Mouse (Mus musculus) testis, adult 2 months (tissue): ENCODE results near the gene Hlx. TPM values are rescaled to one million over a fixed set of nuclear protein-coding genes. Genes with fewer than 3 reads are reported as not detected.
A peak's percentile ranks its signal among the peaks of the same experiment; 100 is the strongest.

ENCODE experiments used
- H3K27ac ChIP-seq: fragments of 200-500 bp; 2 replicates; pipeline ENCODE4 v1.5.1; 2012; ENCODE audit warnings: low read depth, low read length; ENCODE audit not compliant: control insufficient read depth, insufficient read depth
- H3K27me3 ChIP-seq: fragments of 200-500 bp; 2 replicates; pipeline ENCODE4 v1.6.1; 2012; ENCODE audit warnings: mild to moderate bottlenecking, low read length, moderate library complexity; ENCODE audit not compliant: control insufficient read depth, insufficient read depth
- H3K36me3 ChIP-seq: fragments of 200-500 bp; 2 replicates; pipeline ENCODE4 v1.6.1; 2012; ENCODE audit warnings: mild to moderate bottlenecking, low read length; ENCODE audit not compliant: control insufficient read depth, insufficient read depth
- H3K4me1 ChIP-seq: fragments of 200-500 bp; 2 replicates; pipeline ENCODE4 v1.6.1; 2012; ENCODE audit warnings: low read length; ENCODE audit not compliant: control insufficient read depth, insufficient read depth
- H3K4me3 ChIP-seq: fragments of 200-500 bp; 2 replicates; pipeline ENCODE4 v1.5.1; 2012; ENCODE audit warnings: low read depth, mild to moderate bottlenecking, low read length, moderate library complexity, mixed read lengths; ENCODE audit not compliant: control insufficient read depth
- CTCF ChIP-seq: fragments of 200-500 bp; IDR thresholded peaks from 2 replicates; pipeline ENCODE4 v1.5.1; 2012; ENCODE audit warnings: low read depth, mild to moderate bottlenecking, inconsistent platforms, low read length, moderate library complexity; ENCODE audit not compliant: control insufficient read depth, insufficient read depth, insufficient replicate concordance
- POLR2A ChIP-seq: fragments of 200-500 bp; IDR thresholded peaks from 2 replicates; pipeline ENCODE4 v1.6.1; 2012; ENCODE audit warnings: low read depth, mild to moderate bottlenecking, inconsistent platforms, low read length, moderate library complexity; ENCODE audit not compliant: control insufficient read depth
- polyA plus RNA-seq: library from polyadenylated mRNA; depleted of rRNA; stranded (reverse); fragments of >200 nt; gene quantifications from 2 replicates; pipeline ENCODE4 v1.2.3, GENCODE M21; 2012

Gene Hlx
- polyA plus RNA-seq, 1 experiment: 0.28 TPM

DNA sequence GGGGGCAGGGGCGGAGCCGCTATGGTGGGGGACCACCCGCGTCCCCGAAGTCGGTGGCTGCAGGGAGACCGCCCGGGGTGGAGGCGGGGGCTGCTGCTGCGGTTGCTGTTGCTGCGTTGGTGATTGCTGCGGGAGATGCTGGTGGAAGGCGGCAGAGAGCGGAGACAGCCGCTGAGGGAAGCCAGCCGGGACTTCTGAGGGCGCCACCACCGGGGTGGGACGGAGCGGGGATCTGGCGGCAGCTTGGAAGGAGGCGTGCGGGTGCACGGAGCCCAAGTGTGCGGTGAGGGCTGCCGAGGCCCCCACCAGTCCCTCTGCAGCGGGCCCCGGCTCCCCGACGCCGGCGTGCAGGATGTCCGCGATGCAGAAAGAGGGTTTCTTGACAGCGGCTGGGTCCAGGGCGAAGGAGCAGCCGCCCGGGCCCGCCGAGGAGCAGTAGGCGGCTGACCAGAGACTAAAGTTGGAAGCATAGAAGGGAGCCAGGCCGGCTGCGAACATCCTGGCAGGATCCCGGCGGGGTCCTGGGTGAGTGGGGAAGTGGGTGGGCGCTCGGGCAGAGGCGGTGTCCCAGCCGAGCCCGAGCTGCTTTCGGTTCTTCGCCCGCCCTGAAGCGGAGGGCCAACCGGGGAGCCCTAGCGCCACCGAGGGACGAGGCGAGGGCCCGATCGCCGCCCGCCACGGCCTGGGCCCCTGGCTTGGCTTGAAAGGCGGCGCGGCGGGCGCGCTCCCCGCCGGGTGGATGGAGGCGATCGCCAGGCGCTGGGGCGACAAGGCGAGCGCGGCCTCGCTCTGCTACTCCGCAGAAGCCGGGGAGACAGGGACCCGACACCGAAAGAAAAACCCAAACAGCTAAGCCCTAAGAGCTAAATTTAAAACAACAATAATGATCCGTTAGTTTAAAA lies 524 bp downstream of the Hlx start:
- Histone ChIP-seq H3K36me3 (no peaks in the 10 kb centered on the region), H3K27me3 (peaks cover 13% of the 10 kb centered on the region), H3K4me1 (peaks cover 21% of the 10 kb centered on the region), H3K4me3 (peak overlapping the region; percentile 71), H3K27ac (no peak overlapping the region)
- TF ChIP-seq CTCF (no peak), POLR2A (no peak)

DNA sequence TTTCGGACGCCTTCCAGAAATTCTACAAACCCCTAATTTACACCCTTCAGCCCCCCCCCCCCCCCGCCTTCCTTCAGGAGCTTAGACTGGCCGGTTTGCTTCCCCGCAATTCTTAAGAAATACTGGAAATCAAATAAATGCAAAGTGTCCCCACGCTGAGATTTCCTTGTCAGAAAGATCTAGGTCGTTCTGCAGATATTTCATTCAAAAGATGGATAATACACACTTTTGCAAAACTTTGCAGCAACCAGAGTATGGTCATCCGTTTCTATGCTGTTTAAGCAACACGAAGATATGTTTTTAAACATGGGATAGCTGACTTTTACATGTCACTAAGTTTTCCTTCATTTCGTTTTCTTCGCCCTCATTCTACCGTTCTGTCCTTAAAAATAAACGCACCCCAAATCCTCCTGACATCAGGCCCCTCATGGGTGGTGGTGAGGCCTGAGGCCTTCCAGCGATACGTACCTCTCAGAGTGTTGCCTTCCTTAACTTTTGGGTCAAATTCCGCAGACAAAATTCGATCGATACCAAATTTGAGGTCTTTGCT lies 1.3 kb downstream of the Hlx start:
- TF ChIP-seq CTCF: no peak
- TF ChIP-seq POLR2A: no peak
- Histone ChIP-seq H3K27ac (no peak overlapping the region), H3K4me3 (peak overlapping the region; percentile 71), H3K27me3 (peaks cover 16% of the 10 kb centered on the region), H3K4me1 (peaks cover 23% of the 10 kb centered on the region), H3K36me3 (no peaks in the 10 kb centered on the region)

DNA sequence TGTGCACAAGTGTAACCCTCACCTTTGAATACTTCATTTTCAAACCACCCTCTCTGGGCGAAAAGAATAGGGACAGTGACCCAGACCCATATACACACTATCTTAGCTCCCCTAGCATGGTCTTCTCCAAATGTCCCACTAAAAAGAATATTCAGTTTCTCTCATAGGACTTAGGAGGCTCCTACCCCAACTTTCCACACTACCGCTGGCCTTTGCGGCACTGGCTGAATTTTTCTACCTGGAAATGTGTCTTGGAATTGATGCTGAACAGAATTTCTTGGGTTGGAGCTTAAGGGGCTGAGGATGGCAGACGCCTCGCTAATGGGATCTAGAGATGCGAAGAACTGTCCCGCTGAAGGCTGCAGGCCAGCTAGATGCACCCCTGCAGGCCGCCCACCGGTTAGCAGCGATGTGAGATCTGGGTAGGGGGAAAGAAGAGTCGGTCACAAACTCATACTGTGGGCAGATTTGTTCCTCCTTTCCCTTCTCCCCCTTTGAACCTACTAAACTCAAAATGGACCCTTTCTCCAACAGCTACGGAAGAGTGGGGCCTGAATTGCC lies 1.9 kb downstream of the Hlx start:
- no peaks in the 10 kb centered on the region for H3K36me3 ChIP-seq
- peaks cover 23% of the 10 kb centered on the region for H3K4me1 ChIP-seq
- H3K27me3 ChIP-seq: peaks cover 16% of the 10 kb centered on the region
- H3K4me3 ChIP-seq: no peak overlapping the region
- H3K27ac ChIP-seq: no peak overlapping the region
- TF ChIP-seq CTCF: no peak
- no peak for TF ChIP-seq POLR2A

DNA sequence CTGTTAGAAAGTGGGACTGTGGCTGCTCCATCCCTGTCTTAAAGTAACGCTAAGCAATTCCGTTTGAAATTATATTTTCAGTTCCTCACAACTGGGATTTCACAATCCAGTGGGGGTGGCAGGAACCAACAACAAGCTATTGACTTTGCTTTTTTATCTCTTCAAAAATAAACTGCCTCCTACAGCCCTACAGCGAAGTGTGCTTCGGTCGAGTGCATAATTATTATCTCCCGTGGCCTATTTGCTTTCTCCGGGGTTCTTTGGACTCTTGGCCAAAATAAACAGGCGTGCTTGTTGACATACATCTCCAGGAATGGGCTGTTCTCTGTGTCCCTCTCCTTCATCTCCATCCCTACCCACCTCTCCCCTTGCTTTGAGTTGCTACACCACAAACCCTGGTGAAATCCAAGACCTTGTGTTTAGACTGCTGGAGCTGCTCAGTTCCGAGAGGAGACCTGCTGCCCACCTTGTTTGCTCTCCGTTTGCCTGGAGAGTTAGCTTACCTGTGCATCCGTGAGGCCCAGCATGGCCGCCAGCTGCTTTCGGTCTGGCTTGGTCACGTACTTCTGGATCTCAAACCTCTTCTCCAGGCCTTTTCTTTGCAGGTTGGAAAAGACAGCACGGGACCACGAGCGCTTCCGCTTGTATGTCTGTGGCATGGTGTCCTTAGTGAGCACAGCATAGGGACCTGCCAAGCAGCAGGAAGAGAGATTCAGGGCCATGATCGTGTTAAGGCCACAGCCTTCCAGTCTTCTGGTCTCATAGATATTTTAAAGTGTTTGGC lies 2.9 kb downstream of the Hlx start:
- TF ChIP-seq POLR2A (no peak), CTCF (no peak)
- H3K27ac ChIP-seq: peak overlapping the region; percentile 30; the same call in 1 of the 2 replicates
- H3K4me3 ChIP-seq: no peak overlapping the region
- peaks cover 28% of the 10 kb centered on the region for H3K4me1 ChIP-seq
- peaks cover 20% of the 10 kb centered on the region for H3K27me3 ChIP-seq
- no peaks in the 10 kb centered on the region for H3K36me3 ChIP-seq

DNA sequence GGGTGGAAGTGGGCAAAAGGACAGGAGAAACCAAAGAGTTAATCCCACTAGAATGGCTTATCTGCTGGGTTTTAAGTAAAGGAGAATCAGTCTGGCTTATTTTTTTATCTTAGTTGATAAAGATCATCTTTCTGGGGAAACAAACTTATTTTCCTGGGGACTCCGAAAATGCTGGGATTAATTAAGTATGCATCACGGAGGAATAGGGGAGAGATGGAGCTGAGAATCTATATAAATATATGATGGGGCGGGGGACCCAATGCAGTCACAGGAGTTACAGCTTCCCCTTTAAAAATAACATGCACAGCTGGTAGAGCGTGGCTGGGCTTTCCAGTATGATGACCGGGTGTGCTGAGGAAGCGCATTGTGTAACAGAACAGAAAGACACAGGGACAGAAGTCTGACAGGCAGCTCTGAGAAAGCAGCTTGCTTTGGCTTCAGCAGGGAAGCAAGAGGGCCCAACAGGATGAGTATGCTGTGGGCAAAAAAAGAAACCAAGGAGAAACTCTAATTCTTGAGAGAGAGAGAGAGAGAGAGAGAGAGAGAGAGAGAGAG lies 3.8 kb downstream of the Hlx start:
- no peak overlapping the region for H3K4me3 ChIP-seq
- peaks cover 17% of the 10 kb centered on the region for H3K27me3 ChIP-seq
- TF ChIP-seq POLR2A (no peak), CTCF (no peak)
- peaks cover 25% of the 10 kb centered on the region for H3K4me1 ChIP-seq
- no peak overlapping the region for H3K27ac ChIP-seq
- H3K36me3 ChIP-seq: no peaks in the 10 kb centered on the region

DNA sequence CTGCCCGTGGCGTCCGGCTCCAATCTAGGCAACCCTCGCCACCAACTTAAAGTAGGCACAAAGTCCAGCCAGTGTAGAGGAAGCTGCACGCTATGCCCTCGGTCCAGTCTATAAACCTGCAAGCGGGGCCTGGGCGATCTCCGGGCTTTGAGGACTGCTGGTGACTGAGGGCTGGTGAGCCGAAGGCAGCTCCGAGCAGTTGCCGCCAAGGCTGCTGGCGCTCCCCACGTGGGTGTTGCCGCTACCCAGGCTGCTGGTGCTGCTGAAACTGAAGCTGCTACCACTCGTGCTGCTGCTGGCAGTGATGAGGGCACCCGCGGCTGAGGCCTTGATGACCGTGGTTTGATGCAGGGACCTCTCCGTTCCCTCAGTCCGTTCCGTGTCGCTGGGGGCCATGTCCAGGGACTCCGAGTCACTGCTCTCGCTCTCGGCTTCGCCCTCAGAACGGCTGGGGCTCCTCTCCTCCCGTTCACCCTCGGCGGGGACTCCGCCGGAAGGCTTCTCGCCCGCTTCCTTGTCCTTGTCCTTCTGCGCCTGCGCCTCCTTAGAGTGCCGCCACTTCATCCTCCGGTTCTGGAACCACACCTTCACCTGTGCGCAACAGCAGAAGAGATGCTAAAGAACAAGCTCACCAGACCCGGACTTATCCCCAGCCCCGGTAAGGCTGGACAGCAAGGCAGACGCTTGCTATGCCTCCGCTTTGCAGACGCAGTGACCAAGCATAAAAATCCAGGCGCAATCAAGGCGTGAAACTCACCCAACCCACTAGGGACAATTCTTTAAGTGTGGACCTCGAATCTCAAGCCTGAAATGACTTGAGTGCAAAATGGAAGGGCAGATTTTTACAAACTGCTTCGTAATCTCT lies 4.8 kb downstream of the Hlx start:
- H3K4me3 ChIP-seq: peak overlapping the region; percentile 68
- no peaks in the 10 kb centered on the region for H3K36me3 ChIP-seq
- H3K4me1 ChIP-seq: peaks cover 22% of the 10 kb centered on the region
- no peak for TF ChIP-seq CTCF
- no peak for TF ChIP-seq POLR2A
- H3K27ac ChIP-seq: no peak overlapping the region
- H3K27me3 ChIP-seq: peaks cover 17% of the 10 kb centered on the region
